Mouse (Mus musculus) layer of hippocampus, adult 2 months (tissue): ENCODE data around the gene Aar2. TPM values are rescaled to one million over a fixed set of nuclear protein-coding genes. Genes with fewer than 3 reads are reported as not detected.

Experiments used
- DNase-seq, 2 experiments: peaks; one replicate each; pipeline ENCODE4 v3.0.0; 2022; ENCODE audit warnings: low spot score in 2 of 2
- H3K27ac ChIP-seq: fragments of 200-600 bp; 2 replicates; pipeline ENCODE4 v1.8.1; 2022
- H3K4me3 ChIP-seq: fragments of 200-600 bp; 2 replicates; pipeline ENCODE4 v1.8.1; 2022; ENCODE audit warnings: mild to moderate bottlenecking
- CTCF ChIP-seq: fragments of 200-600 bp; conservative IDR thresholded peaks from 2 replicates; pipeline ENCODE4 v1.8.1; 2022; ENCODE audit warnings: antibody characterized with exemption, mild to moderate bottlenecking, moderate library complexity
- total RNA-seq, 2 experiments: library from RNA; stranded (reverse); gene quantifications; 2 replicates each; pipeline ENCODE4 v1.2.3; 2021

Gene Aar2
- total RNA-seq, 2 experiments from 2014 or later = 35.6 to 39.0 TPM

DNA sequence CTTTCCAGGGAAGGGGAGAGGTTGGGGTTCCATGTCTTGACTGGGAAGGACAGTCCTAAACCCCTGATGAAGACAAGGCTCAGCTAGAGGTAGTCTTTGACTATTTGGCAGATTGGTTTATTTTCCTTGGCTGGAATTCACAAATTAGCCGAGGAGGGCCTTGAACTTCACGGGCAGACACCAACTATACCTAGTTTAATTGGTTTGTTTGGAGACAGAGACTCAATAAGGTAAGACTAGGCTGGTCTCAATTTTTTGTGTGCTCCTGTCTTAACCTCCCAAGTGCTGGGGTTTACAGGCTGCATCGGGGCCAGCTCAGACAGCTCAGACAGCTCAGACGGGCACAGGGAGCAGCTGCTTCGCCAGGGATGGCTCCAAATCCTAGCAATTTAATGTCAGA, 33.1 kb downstream of the Aar2 start:
- no peak for DNase-seq
- Histone ChIP-seq H3K27ac (peak overlapping the region; percentile 88), H3K4me3 (no peak overlapping the region)
- TF ChIP-seq CTCF = no peak

DNA sequence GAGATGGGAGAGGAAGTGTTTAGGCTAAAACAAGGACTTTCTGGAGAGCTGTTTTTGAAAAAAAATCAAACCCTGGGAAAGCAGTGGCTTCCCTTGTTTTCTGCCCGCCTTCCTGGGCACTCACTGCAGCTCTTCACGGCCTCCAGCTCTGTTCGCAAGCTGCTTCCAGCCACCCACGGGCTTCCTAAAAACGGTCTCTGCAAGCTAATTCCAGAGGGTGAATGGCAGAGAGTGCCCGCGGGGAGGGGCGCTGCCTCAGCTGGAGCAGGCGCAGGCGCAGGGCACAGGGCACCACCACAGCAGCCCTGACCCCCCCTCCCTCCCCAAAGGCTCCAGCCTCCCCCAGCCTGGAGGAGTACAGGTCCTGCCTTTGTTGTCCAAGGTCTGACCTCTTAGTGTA, 33.9 kb downstream of the Aar2 start:
- DNase-seq = peak; percentile 79 to 89
- Histone ChIP-seq H3K27ac (peak overlapping the region; percentile 88), H3K4me3 (no peak overlapping the region)
- TF ChIP-seq CTCF = peak; percentile 28

DNA sequence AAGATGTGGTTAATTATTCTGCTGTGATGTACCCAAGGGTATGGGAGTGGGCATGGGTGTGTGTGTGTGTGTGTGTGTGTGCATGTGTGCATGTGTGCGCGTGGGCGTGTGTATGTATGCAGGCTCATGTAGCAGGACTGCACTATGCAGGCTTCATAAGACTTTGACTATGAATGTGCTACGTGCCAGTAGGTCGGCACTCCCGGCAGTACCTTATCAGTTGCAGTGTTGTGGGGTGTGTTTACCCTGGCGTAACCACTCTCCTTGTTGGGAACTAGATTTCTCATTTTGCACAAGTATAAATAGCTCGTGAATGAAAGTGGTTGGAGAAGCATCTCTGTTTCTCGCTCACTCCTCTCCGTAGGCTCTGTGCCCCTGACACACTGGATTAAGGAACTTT, 35.5 kb downstream of the Aar2 start:
- Histone ChIP-seq H3K27ac (peak overlapping the region; percentile 9; the same call in 1 of the 2 replicates), H3K4me3 (no peak overlapping the region)
- no peak for TF ChIP-seq CTCF
- DNase-seq = no peak

DNA sequence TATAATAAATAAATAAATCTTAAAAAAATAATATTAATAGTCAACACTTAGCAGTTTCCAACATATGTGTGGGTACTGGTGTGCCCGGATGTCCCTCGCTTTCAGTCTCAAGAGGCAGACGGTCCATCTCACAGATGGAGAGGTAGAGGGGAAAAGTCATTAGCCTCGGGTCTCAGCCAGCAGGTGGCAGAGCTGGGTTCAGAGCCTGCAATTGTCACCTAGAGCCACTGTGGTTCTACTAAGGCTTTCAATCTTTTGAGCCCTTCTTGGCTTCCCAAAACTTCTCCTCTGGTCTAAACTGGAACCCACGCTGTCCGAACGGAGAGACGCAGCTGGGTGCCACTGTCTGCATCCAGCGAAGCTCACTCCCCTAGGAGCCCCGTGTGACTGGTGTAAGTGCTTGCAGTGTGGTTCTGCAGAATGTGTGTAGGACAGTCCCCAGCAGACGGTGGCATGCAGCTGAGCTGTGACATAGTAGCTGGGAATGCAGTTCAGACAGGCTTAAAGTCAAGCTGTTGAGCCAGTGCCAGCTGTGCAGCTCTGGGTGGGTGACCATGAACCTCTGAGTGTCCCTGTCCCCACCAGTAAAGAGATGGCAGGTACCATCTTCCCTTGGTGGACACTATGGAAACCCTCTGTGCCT, 36.9 kb downstream of the Aar2 start:
- TF ChIP-seq CTCF = peak; percentile 77
- H3K4me3 ChIP-seq = no peak overlapping the region
- H3K27ac ChIP-seq = peak overlapping the region; percentile 75
- DNase-seq = no peak

DNA sequence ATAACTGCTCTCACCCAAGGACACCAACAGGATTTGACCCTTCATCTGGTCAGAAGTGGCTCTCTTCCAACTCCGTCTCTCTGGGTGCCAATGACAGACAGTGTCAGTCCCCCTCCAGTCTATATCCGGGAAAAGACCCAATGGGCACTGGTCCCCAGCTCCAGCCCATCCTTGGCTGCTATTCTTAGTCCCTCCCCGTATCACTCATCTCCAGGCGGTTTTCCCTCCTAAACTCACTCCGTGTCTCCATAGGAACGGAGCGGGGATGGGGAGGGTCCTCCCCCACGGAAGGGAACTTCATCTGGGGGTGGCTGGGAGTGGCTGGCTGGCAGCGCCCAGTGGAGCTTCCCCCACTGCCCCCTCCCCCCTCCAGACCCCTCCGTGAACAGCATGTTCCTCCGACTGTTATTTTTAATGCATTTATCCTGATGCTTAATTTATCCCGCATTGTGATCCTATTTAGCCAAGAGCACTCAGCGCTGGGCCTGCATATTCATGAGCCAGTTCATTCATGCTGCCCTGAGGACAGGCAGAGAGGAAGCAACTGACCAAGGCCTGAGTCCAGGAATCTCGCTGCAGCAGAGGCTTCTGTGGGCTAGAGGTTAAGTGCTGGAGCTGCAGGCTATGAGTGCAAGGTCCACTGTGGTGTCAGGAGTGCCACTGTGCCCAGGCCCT, 37.5 kb downstream of the Aar2 start:
- Histone ChIP-seq H3K4me3 (peak overlapping the region; percentile 18; the same call in 1 of the 2 replicates), H3K27ac (peak overlapping the region; percentile 75)
- DNase-seq = peak; percentile 62 to 71
- no peak for TF ChIP-seq CTCF

DNA sequence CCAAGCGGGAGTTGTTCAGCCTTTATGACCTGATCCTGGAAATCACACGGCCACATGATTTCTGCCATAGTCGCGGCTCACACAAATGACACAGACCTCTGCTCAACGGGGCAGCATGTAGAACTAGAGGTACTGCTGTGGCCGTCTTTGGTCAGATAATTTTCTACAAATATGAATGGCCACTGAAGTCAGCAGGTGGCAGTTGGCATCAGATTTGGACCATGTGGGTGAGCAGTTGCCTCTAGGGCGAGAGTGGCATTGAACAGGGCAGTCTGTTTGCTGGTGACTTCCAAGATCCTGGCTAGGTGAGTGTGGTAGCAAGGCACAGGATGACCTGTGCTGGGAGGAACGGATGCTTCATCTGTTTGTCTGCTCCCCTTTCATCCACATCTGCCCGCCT, 42.1 kb downstream of the Aar2 start:
- no peak for TF ChIP-seq CTCF
- H3K27ac ChIP-seq = no peak overlapping the region
- H3K4me3 ChIP-seq = no peak overlapping the region
- no peak for DNase-seq

DNA sequence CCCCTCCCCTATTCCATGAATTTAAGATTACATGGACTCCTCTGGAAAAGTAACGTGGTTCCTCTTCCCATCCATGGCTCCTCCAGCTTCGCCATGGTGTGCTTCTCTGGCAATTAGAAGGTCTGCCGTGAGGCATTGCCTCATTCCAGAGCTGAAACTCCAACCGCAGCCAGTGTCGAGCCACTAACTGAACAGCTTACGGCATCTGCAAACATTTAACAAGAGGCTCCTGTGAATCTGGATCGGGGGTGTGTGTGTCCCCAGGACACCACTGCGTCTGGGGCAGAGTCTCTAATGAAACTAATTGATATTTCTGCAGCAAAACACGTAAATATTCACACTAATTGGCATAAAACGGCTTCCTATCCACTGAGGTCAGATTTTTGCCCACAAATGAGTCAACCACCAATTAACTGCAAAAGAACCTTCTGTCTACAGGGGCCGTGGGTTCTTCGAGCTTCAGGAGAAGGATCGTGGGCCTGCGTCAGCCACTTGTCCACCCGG, 47.7 kb downstream of the Aar2 start:
- Histone ChIP-seq H3K4me3 (no peak overlapping the region), H3K27ac (no peak overlapping the region)
- no peak for DNase-seq
- TF ChIP-seq CTCF = no peak

DNA sequence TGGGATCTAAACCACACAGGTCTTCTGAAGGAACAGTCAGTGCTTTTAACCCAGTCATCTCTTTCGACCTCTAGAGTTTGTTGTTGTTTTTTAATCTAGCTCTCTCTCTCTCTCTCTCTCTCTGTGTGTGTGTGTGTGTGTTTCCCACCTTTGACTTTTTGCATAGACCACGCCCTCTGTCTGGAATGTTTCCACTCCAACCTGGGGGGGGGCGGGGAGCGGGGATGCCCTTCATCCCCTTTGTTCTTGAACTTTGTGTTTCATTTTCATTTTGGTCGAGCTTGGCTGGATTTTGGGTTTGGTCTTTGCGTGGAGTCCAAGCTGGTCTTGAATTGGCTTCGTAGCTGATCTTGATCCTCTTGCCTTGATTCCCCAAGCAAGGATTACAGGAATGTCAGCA, 55.2 kb downstream of the Aar2 start:
- Histone ChIP-seq H3K27ac (no peak overlapping the region), H3K4me3 (no peak overlapping the region)
- DNase-seq = no peak
- no peak for TF ChIP-seq CTCF

DNA sequence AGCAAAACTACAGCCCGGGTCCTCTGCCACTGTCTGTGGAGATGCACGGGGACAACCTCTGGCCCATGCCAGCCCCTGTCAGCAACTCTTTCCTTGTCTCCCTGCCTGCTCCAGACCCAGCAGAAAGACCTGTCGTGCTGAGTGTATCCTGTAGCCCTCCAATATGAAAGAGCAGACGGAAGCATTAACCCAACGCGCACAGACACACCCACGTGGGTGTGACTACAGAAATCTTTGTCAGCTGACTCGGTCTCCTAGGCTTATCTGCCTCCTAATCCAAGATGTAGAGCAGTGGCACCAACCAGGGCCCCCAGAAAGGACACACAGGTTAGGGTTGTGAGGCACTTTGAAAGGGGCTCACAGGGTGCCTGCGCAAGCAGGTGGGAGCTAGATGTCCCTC, 56.3 kb downstream of the Aar2 start:
- DNase-seq = no peak
- TF ChIP-seq CTCF = no peak
- no peak overlapping the region for H3K27ac ChIP-seq
- no peak overlapping the region for H3K4me3 ChIP-seq

DNA sequence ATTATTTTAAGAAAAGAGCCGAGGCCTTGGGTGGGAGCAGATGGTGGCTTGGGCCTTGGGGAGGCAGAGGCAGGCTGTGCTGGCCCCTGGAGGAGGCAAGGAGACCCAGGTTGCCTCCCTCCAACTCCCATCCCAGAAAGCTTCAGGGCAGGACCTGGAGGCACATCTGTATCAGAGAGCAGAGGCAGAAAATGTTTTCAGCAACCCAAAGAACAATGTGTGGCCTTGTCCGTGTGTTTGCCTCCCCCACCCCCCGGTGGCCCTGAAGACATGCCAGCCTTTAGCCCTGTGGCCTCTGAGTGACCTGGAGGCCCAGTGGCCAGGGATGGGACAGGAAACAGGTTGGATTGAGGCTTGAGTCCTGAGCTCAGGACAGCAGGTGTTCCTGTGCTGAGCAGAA, 57.8 kb downstream of the Aar2 start:
- H3K27ac ChIP-seq = no peak overlapping the region
- no peak for TF ChIP-seq CTCF
- DNase-seq = no peak
- H3K4me3 ChIP-seq = no peak overlapping the region

DNA sequence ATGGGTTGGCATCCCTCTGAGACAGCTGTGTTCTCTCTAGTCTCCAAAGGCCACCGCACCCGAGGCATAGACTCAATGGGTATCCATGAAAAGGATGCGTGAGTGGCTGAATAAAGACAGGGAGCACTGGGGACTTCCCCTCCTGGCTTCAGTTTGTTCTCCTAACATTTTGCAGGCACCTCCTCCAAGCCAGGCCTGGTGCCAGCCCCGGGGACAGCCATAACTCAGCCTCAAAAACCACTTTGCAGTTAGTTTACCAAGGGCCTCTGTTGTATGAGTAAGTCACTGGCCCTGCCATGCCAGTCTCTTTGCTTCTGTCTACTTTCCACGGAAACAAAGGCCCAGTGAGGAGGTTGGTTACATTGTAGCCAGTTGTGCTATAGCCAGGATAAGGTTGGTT, 58.6 kb downstream of the Aar2 start:
- DNase-seq = no peak
- H3K27ac ChIP-seq = no peak overlapping the region
- H3K4me3 ChIP-seq = no peak overlapping the region
- no peak for TF ChIP-seq CTCF

DNA sequence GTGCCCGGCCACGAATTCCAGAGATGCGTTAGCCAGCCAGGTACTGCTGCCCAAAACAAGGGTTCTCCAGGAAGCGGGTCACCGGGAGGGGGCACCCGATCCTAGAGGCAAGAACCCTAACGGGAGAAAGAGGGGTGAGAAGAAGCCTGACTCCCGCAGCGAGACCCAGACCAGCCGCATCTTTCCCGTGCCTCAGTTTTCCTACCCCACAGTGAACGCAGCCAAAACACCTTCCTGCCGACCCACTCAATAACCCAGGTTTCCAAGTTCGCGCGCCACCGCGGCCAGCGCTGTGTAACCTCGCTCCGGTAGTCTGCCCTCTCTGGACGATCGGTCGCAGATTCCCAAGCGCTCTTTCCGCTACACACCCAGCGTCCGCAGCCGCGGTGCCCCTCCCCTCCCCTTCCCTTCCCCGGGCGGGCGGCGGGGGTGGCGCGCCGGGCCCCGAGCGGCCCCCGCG, 65.7 kb downstream of the Aar2 start:
- H3K4me3 ChIP-seq = peak overlapping the region; percentile 73
- DNase-seq = peak; percentile 77 to 79
- peak overlapping the region; percentile 78 for H3K27ac ChIP-seq
- peak; percentile 83 for TF ChIP-seq CTCF

DNA sequence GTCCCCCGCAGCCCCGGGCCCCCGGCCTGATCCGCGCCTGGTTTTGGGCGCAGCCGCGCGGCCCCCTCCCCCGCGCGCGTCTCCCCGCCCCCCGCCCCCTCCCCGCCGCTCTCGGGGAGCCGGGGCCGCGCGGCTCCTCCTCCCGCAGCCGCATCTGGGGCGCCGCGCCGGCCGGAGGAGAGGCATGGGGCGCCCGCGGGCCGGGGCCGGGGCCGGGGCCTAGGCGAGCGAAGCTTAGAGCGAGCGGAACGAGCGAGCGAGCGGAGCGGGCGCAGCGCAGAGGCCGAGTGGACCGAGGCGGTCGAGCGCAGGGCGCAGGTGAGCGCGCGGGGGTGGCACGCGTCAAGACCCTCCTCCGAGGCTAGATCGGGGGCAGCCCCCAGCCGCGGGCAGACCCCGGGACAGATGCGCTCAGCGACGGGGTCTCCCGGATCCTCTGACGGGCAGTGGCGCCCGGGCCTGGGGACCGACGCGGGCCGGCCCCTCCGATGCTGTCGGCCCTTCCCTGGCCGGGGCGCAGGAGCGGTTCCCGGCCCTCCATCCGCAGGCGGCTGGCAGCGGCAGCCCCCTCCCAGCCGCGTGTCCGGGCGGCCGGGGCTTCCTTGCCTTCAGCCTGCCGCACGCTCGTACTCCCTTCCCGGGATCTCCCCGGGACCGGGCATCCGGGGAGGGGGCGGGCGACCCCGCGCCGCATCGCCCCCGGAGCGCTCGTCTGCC, 66.3 kb downstream of the Aar2 start, which contains the start of gene Dlgap4:
Gene Dlgap4, plus strand, starts transcription at position 165 of the 717 bp plus-strand sequence.
- peak in 1 of 2 experiments; percentile 40 for DNase-seq
- peak within 1 kb of the TSS; percentile 91 for H3K4me3 ChIP-seq
- no peak for TF ChIP-seq CTCF

DNA sequence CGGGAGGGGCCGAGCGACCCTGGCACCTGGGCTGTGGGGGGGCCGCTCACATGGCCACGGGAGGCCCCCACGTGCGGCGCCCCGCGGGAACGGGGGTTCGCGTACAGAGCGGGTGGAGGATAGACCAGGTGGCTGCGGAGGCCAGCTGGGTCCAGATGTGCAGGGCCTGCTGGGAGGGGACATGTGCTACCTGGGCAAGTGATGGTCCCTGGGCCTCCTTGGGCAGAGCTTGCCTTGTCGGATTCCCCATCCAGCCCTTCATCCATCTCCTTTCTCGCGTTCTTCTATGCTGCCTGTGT, 66.8 kb downstream of the Aar2 start:
- Histone ChIP-seq H3K27ac (peak overlapping the region; percentile 98), H3K4me3 (peak overlapping the region; percentile 91)
- TF ChIP-seq CTCF = no peak
- DNase-seq = peak in 1 of 2 experiments; percentile 41

More for the DNA sequence above, 66.3 kb downstream of the Aar2 start, which contains the start of gene Dlgap4:
- peak within 1 kb of the TSS; percentile 98 for H3K27ac ChIP-seq
